Mouse (Mus musculus): ENCODE results near the gene Prr36.
A peak's percentile ranks its signal among the peaks of the same experiment; 100 is the strongest.

Gene Prr36

GRCm38 (mm10) chr8:4201321-4201720 is 15.9 kb downstream of the Prr36 start:
- no peak for DNase-seq

GRCm38 (mm10) chr8:4193588-4193894 is 23.7 kb downstream of the Prr36 start:
- no peak for DNase-seq

GRCm38 (mm10) chr8:4192807-4193587 is 24.3 kb downstream of the Prr36 start:
- DNase-seq: peak; percentile 90

GRCm38 (mm10) chr8:4192305-4192704 is 25.0 kb downstream of the Prr36 start:
- DNase-seq: no peak

GRCm38 (mm10) chr8:4189031-4189722 is 28.1 kb downstream of the Prr36 start:
- DNase-seq: no peak

- no peak for DNase-seq
Observed at GRCm38 (mm10) chr8:4188605-4189004, 28.7 kb downstream of the Prr36 start.

GRCm38 (mm10) chr8:4186151-4186550 is 31.1 kb downstream of the Prr36 start:
- DNase-seq: no peak

GRCm38 (mm10) chr8:4183409-4183808 is 33.9 kb downstream of the Prr36 start:
- DNase-seq: no peak

GRCm38 (mm10) chr8:4174018-4174417 is 43.2 kb downstream of the Prr36 start:
- no peak for DNase-seq

GRCm38 (mm10) chr8:4172486-4172885 is 44.8 kb downstream of the Prr36 start:
- no peak for DNase-seq

- DNase-seq: no peak
Observed at GRCm38 (mm10) chr8:4167918-4168317, 49.3 kb downstream of the Prr36 start.

GRCm38 (mm10) chr8:4166881-4167525 is 50.3 kb downstream of the Prr36 start:
- DNase-seq: no peak

- DNase-seq: peak; percentile 99
Observed at GRCm38 (mm10) chr8:4165852-4166751, 51.2 kb downstream of the Prr36 start, which contains the start of gene Evi5l. Gene Evi5l (plus strand): TSS chr8:4166567.

- no peak for DNase-seq
Observed at GRCm38 (mm10) chr8:4165176-4165851, 51.9 kb downstream of the Prr36 start.

GRCm38 (mm10) chr8:4162786-4163185 is 54.5 kb downstream of the Prr36 start:
- DNase-seq: no peak

Measured in kidney, postnatal 14 days (tissue).